Mouse (Mus musculus) frontal cortex, postnatal 25 days (tissue): ENCODE measurements at regions not wholly inside any gene's neighbourhood (a gene's known extent, or its start where the extent isn't known, plus 50 kb on each side); places are given as distances from the start of the nearest gene placed in this dataset.
A peak's percentile ranks its signal among the peaks of the same experiment; 100 is the strongest.

ENCODE experiments used
- DNase-seq, 2 experiments: peaks; one replicate each; pipeline ENCODE4 v3.0.0; 2022; ENCODE audit warnings: low spot score in 2 of 2

DNA sequence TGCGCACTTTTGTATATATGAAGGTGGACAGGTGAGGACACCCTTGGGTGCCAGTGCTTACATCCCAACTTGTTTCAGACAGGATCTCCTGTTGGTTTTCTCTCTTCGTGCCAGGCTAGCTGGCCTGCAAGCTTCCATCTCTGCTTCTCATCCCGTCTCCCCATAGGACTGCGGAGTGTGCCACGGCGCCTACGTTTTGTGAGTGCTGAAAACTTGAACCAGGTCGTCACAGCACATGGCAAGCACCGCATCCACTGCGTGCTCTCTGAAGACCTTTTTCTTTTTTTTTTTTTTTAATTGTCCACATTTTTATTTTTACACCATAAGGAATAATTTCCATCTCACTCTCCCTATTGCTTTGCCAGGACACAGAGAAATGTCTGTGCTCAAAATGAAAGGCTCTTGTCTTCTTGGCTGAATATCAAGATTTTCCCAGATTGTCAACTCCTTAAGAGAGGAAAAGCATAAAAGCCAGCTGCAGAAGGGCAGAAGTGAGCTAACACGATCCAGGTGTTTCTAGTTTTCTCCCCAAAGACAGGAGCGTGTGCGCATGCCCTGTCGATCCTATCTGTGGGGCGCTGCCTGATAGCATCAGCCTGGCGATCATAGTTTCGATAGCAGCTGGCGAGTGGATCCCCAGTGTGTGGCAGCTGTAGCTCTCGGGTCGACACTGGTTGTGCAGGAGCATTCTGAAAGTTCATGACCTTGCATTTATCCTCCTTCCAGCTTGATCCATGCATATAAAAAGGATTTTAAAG lies 326.4 kb upstream of the Ddhd1 start:
- DNase-seq: no peak

DNA sequence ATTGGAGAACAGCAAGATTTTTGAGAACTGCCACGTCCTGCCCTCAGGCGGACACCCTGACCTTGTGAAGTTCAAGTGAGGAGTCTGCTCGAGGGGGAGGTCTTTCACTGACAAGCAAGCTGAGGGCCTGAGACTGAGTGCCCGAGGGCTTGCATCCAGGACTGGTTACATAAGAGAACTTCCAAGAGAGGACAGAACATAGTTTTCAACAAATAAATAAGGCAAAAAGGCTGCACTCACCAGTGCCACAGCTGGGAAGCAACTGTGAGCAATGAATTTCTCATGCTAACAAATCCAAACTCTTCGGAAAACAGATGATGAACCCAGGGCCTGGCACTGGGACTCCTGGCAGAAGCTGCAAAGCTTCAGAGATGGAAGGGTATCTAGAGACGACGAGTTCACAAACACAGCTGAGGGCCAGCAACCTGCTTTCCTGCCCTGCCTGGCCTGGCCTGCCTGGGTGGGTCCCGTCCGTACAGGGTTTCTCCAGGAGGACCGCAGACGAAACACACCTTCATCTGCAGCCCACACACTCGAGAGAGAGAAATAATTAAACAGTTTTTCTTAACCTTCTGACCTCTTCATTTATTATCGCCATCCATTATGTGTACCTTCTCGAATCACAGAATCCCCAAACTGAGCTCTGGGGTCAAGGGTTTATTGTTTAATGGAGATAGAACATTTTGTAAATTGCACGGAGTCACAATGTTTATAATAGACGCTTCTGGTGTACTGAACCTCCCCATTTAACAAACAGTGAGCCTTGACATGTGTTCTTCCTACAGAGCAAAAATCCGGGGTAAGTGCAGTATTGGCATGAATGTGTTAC lies 334.3 kb upstream of the Ddhd1 start:
- DNase-seq: no peak

DNA sequence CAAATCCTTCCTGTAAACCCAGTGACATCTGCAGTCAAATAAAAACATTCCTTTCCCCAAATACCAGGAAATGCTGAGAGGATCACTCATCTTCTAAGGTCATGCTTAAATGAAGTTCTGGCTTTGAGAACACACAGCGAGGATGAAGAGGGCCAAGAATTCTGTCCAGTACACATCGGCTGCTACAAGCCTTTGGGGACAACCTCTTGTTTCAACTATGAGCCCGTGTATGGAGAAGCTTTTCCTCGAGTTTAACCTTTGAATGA lies 334.9 kb upstream of the Ddhd1 start:
- no peak for DNase-seq

DNA sequence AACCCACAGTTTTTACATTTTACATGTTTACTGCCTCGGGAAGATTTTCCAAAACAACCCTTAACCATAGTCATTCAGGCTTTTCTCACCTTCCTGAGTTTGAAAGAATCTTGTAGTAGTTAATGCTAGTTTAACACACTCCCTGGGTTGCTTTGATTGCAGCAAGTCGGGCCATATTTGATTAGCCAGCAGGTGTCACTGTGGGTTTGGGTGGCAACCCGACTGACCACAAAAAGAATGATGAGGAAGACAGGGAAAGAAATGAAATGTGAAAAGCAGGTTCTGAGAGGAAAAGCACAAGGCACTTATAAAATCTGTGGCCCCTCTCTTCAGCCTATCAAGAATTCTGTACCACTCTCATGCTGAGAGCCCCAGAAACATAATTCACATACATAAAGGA lies 335.7 kb upstream of the Ddhd1 start:
- DNase-seq: peak; percentile 56 to 62

DNA sequence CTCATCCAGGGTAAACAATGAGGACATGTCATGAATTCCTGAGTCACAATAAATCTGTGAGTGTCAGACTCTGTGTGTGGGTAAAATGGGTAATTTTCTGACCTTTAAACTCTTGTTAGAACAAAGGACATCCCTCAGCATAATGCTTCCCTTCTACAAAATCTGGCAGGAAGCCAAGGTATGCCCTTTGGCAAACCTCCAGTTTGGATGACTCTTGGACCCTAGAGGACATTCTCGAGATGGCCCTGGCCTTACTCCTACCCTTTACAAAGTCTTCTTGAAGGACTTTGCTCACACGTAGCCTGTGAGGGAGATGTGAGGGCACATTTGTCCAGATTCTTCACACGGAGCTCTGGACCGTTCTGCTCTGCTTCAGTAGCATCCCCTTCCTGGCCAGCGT lies 338.8 kb upstream of the Ddhd1 start:
- no peak for DNase-seq

DNA sequence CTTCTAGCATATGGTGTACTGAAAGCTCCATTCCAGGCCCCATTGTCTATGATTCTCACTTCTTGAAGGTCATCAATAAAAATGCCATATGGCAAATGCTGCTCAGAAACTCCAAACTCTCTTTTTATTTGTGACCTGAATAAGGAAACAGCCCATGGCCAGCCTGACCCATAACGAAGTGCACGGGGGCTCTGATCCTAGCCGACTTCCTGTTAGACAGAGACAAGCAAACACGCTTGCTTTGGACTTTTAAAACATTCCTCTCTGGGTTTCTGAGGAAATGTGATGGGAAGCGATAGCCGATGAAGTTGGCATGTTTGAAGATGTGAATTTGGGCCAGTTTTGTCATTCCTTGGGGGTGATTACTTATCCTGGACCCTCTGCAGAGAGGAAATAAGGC lies 346.1 kb upstream of the Ddhd1 start:
- DNase-seq: no peak

DNA sequence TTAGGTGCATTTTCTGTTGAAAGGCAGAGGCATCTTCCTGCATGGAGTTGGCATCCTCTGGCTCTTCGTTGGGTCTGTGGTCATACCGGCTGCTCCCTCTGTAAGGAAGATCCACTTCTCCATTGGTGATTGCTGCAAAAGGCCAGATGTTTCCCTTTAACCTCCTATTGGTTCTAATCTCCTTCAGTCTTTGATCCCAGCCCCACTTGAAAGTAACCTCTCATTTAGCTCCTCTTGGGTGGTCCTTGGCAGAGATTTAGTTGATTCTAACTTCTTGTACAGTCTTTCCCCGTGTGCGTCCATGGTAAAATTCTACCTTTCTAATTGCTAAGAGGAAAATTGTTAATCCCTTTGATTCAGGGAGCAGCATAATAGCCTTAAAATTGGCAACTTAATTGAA lies 347.4 kb upstream of the Ddhd1 start:
- DNase-seq: no peak

DNA sequence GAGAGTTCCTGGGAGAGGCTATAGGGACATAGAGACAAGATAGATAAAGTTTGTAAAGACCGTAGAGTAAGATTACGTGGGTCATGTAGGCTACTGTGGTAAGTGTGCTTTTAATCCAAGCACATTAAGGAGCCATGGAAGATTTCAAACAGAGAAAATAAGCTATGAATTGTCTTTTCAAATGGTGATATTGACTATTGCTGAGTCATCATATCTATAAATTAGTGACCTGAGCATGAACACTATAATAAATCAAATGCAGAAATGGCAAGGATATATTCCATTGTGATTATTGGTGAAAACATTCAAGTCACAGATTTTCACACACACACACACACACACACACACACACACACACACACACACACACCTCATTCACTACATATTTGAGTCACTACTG lies 355.3 kb upstream of the Ddhd1 start:
- no peak for DNase-seq

DNA sequence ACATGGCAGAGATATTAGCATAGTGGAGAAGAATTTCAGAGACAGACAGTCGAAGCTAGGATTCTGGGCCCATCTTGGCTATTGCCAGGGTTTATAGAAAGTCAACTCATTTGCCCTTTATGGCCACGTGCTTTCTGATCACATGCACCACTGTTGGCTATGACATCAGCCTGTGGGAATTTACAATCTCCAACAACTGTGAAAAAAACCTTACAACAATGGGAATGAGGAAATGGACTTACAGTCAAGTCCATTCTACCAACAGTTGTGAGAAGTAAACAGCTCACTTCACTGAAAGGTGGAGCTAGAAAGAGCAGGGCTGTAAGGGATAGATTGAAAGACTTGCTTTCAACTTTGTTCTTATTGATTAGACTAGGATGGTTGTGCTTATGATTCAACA lies 356.1 kb upstream of the Ddhd1 start:
- DNase-seq: no peak

DNA sequence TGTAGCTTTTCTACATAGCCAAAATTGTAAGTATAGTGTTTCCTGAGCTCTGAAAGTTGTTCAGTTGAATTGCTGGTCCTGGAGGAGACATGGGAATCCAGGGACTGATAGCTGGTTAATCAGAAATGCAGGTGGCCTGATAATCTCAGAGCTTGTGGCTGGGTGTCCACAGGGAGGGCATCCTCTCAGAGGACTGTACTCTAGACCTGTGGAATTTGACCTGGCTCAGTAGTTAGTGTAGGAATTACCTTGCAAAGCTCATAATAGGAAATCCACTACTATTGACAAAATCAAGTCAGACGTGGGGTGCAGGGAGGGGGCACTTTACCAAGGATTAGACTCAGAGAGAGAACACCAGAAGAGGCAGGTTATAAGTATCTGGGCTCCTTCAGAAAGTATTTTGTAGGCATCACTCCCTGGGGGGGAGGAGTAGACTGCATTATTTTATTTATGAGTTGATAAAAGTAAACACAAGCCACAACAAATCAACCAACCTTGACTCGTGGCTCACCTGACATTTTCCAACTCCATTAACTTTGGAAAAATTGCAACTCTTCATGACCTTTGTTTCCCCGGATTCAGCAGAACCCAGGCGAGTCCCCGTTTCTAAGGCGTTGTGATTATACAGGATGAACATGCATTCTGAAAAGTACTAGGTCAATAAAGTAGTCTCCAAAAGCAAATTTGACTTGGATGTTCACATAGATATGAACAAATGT lies 357.9 kb upstream of the Ddhd1 start:
- no peak for DNase-seq

DNA sequence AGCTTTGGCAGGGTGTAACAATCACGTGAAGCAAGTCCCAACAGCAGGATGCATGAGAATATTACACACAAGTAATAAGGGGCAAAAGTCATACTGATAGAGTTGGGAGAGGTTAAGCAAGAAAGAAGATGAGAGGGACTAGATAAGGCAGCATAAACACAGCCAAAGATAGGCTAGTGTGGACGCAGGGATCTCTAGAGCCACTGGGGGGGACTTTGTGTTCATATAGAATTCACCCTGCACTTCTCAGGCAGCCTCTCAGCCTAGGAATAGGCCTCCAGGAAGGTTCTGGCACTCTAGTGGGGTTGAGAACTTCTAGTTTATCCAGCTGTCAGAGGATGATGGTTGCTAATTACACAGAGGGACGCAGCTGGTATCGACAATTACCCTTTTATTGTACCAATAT lies 358.8 kb upstream of the Ddhd1 start:
- no peak for DNase-seq

DNA sequence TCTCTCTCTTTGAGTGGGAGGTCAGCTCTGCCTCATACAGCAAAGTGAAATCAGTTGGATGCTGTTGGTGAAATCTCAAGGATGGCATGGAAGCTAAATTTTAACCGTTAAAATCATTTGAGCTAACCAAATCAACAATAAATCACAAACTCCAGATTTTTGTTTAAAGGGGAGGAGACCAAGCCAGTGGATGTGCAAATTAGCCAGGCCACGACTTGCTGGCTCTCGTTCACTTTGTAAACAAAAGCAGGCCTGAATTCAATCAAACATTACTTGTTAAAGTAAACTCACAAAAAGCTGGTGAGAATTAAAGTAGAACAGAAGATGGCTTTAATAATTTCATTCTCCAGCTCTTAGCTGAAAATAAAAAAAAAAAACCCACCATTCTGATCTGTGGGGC lies 359.3 kb upstream of the Ddhd1 start:
- no peak for DNase-seq

DNA sequence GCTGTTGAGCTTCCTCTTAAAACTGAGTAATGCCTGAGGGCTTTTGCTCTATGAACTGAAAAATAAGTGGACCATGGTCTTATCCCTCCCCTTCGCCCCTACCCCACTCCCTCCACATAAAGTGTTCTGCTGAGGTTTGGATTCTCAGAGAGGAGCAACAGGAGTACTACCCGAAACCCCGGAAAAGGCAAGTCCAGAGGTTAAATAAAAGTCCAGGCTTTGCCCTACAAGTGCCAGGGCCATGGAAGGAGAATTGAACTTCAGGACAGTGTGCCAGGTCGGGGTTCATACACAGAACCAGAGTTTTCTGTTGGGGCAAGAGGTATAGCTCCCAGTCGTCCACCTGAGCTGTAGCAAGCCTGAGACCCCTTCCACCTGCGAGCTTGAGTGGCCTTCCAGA lies 360.0 kb upstream of the Ddhd1 start:
- DNase-seq: no peak

DNA sequence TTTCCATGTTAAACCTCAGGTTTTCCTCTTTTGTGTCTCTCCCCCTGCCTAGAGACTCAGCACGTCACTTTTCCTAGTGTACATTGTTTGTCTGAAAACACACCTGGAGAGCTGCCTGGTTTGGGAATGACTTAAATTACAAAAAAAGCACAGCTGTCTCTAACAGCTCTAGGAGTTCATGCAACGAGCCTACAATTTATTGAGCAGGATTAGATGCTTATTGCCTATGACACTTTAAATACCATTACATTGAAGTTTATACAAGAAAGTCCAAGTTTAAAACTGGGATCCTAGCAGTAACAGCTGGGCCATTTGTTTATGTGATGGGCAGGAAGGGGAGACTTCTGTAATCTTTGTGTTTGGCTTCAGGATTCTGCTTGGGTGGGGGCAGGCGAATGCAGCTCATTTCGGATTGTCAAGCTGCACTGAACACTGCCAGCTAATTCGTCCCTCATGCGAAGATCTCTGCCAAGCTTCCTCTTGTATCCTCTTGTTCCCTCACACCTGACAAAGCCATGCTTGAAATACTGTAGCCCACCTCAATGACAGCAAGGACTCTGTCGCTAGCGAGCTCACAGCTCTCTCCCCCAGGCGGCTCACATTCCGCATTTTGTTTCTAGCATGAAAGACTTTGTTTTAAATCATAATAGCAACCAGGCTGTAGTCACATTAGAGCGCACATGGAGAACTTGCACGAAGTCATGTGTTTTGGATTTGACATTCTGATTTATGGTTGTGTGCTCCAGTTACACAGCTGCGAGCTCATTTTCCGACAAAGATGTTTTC lies 359.8 kb upstream of the Gm15217 start:
- no peak for DNase-seq

DNA sequence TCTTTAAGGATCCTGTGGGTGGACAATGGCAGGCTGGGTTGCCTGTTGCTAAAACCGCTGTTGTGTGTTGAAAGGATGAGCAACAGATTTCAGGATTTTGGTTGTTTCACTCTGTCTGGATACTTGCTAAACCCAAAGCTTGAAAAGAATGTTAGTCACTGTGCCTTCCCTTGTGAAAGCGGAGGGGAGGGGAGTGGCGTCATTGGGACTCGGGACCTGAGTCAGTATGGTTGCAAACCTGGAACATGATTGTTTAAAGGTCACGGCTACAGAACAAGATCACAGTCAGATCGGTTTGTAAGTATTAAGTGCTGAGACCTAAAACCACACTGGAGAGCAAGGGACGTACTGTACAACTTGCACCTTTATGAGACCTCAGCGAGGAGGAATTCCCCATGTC lies 344.9 kb upstream of the Gm15217 start:
- DNase-seq: no peak

DNA sequence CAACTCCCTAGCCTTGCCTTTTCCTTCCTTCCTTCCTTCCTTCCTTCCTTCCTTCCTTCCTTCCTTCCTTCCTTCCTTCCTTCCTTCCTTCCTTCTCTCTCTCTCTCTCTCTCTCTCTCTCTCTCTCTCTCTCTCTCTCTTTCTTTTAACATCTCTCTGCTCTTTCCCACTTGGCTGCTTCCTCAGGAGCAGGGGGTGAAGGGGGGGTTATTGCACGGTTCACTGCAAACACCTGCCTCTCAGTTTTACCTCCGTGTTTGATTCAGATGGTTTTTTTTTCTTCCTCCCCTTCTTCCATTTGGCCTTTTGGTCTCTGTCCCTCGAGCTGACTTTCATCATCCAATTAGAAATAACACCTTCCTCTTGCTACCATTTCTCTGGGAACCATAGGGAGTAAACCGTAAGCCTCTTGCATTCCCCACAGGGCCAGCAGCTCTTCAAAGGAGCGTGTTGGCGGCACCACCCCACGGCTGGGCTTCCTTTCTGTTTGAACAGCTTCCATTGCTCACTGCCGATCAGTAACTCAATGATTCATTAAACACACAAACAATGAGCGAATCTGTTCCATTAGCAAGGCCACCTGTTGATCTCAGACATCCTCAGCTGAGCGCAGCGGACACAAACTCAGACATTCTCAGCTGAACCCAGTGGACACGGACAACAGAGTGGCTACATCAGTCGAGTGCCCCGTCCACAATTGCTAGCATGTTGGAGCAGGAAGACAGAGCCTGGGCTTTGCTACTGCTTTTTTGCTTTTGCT lies 318.4 kb upstream of the Gm15217 start:
- peak in 1 of 2 experiments; percentile 7 for DNase-seq

DNA sequence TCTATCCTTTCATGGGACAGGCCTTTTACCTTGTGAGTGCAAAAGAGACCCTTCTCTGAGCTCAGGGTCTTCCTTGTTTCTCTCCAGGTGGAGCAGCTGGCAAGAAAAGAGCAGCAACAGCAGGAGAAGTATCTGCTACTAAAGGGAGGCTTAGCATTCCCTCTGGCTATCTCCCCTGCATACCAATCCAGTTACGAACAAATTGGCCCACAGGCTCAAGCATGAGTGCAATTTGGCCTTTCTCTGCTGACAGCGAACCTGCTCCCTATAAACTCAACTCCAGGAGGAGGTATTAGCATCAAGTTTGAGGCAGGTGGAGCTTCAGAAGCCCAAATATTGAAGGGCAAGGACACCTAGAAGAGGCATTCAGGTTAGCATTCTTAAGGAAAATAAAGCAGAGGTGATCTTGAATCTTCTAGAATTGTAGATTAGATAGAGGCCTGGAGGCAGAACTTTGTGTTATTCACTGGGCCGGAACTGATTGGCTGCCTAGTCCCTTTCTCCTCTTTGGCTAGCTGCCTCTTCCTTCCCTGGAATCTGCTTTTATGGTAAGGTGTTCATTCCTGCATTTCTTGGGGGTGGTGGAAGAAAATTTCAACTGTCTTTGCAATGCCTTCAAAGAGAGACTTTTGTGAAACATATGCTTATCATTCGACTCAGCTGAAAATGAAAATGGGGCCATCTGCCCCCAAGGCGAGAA lies 312.0 kb upstream of the Gm15217 start:
- no peak for DNase-seq

DNA sequence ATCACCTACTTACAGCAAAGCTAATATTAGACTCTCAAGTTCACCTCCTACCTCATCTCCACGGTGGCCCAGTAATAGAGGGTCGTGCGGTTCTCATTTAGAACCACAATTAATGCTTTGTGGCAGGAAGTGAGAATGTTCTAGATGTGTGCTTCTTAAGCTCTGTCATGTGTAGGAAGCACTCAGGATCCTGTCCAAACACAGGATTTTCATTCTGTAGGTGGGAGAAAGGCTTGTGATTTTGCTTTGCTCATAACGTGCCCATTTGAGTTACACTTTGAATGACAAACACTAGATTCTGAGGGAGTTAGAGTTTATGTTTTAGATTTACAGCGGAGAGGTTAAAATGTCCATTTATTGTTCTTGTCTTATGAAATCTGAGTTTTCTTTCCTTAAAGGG lies 308.0 kb upstream of the Gm15217 start:
- DNase-seq: no peak

DNA sequence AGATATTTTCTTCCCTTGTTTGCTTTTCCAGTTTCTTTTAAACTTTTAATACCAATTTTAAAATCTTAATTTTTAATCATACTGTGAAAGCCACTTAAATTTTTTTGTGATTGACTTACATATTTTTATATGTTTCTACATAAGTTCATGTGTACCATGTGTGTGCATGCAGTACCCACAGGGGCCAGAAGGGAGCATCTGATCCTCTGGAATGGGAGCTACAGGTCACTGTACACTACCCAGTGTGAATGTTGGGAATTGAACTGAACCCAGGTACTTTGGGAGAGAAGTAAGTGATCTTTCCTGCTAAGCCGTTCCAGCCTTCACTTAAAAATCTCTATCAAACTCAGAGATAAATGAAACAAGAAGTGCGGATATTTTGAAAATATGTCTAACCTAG lies 302.5 kb upstream of the Gm15217 start:
- DNase-seq: no peak

DNA sequence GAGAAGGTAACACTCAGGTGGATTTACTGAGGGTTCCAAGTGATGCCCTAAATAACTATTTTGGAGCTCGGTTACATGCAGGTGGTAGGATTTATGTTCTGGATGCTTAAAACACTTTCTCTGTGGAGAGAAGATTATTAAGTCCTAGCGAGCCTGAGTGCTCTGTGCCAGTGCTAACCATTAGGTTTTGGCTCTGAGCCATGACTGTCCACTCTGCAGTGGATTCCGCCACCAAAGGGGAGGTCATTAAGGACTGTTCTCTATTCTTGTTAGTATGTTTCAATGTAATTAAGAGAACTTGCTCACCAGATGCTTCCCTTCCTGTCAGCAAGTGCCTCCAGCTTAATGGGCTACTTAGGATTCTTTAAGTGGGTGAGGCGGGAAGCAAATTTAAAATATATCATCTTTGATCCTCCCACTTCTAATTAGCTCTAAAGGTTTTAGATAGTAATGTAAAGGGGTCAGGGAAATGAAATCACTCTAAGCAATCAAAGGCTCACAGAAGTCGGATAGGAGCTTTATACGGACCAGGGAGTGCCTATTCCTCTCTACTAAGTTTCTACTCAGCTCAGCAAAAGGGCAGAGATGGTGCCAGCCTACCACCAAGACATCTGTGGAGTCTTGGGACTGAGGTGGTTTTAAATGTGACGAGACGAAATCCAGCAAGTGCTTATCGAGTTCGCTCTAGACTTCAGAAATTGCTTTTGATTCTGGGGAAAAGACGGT lies 301.6 kb upstream of the Gm15217 start:
- no peak for DNase-seq
